Mouse (Mus musculus) frontal cortex, adult 2 months (tissue): Measurements from ENCODE around the gene Nfya. TPM values are rescaled to one million over a fixed set of nuclear protein-coding genes. Genes with fewer than 3 reads are reported as not detected.

Experiments used
- DNase-seq, 2 experiments: peaks; one replicate each; pipeline ENCODE4 v3.0.0; 2022; ENCODE audit warnings: low spot score in 1 of 2; ENCODE audit errors: extremely low spot score in 1 of 2
- polyA plus RNA-seq: library from polyadenylated mRNA; depleted of rRNA; stranded (reverse); fragments of >200 nt; gene quantifications from 2 replicates; pipeline ENCODE4 v1.2.3, GENCODE M21; 2012

Gene Nfya
- polyA plus RNA-seq, 1 experiment: 35.5 TPM

DNA sequence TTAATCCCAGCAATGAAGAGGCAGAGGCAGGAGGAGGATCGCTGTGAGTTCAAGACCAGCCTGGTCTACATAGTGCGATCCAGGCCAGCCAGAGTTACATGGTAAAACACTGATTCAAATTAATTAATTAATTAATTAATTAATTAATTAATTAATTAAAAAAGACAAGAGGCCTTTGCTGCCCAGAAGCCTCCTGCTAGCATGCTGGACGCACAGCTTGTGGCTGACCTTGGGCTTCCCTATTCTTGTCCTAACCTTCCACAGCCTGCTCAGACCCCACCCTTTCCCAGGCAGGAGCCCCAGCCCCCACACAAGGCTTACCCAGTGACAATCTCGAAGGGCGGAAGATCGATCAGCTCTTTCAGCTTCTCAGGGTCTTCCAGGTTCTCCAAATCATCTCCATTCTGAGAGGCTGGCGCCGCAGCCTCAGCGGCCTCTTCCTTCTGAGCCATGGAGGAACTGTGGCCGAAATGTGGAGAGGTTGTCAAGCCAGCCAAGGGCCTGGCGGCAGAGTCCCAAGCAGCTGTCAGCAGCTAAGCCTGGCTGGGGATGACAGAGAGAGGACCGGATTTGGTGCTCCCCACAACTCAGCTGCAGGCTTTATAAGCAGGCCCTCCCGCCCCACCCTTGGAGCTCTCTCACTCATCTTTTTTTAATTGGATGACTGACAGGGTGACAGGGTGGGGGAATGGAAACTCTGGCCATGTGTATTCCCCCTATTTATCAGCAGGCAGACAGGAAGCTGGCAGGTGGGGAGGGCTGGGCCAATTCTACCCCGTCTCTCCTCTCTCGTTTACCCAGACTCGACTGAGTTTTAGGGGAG, 22.7 kb upstream of the Nfya start, which contains the start of gene Apobec2:
Gene Apobec2 (minus strand): TSS at position 773 of the 823 bp plus-strand sequence.
- DNase-seq: no peak

DNA sequence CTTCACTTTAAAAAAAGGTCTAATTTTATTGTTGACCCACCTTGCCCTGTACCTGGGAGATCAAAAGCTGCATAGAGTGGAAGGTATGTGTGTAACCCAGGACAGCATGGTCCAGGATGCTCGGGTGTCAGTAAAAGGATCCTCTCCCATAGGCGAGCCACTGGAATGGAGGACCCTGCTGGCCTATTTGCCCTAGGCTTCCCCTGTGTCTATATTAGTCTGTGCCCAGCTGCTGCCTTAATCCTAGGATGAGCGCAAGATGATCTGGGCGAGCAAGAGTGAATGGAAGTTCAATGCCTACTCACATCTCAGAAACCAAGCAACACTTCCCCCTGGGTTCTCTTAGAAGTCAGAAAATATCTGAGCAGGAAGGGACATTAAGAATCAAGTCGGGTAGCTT, 21.3 kb upstream of the Nfya start:
- DNase-seq: no peak

GRCm38 (mm10) chr17:48430394-48430793, 20.7 kb upstream of the Nfya start:
- no peak for DNase-seq

- no peak for DNase-seq
These were observed 18.3 kb upstream of the Nfya start for GRCm38 (mm10) chr17:48427852-48428530.

DNA sequence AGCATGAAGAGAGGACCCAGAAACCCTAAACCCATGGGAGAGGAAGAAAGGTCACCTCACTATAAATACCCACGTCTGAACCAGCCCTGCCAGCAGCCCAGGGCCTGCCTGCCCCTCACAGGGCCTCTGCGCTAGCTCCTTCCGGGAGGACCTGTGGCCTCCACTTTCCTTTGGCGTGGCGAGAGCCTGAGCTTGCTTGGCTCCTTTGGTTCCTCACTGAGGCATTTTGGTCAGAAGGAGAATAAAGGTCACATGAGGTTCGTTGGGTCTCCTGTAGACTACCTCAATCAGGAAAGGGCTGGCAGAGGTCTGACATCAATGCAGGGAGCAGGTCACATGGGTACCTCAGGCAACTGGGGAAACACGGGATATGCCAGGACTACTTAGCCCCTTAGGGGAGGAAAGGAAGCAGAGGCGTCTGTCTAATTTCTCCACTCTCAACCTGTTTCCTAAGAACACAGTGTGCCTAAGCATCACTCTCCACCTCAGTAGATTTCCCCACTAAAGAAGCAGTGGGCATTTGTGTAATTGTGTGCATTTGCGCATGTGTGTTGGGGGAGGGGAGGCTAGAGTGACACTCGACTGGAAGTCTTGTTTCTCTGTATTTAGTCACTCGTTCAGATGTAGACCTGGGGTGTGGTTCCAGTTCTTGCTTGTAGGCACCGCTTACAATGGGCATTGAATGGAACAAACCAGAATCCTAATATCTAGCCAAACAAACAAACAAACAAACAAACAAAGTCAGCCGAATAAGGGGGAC, 17.5 kb upstream of the Nfya start:
- DNase-seq: no peak

DNA sequence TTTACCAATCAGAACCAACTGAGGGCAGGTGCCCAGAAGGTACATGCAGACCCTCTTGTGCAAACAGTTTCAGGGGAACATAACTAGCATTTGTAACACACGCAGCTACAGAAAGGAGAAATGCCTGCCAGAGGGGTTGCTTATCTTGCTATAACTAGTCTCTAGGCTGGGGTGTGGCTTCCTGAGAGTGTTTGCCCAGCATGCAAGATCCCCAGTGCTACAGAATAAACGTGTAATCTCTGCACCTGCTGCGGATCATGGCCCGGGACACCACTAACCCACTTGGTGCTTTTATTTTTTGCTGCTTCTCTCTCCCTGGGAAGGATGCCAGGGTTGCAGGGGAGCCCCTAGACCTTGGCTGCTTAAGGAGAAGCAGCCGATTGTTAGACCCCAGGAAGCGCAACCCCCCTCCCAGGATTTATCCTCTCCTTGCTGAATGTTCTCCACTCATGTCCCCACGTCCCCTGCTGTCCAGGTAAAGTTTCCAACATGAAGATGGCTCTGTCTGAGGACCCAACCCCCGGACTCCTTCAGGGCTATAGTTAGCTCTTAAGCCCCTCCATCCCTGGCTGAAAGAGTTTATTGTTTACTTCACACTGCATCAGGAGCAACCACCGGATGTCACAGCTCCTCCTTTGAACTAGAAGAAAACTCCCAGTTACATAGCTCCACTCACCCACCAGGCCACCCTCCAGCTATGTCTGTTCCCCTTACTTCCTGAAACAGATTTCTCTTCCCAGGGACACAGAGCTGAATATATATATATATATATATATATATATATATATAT, 16.3 kb upstream of the Nfya start:
- DNase-seq: no peak

DNA sequence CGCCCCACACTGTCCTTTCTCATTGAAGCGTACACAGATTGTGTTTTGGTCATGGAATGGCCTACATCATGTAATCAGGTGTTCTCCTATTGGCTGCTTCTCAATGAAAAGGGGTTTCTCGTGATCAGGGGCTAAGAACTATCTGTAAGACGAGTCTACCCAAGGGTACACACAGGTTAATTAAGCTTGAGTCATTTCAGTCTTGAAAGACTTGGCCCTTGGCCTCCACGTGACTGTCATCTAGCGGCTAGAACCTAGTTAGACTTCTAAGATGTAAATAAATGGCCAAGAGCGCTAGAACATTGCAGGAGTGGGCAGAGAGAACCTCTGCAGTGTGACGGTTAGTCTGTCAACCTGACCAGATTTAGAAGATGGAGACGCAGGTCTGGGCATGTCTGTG, 14.5 kb upstream of the Nfya start:
- DNase-seq: no peak

DNA sequence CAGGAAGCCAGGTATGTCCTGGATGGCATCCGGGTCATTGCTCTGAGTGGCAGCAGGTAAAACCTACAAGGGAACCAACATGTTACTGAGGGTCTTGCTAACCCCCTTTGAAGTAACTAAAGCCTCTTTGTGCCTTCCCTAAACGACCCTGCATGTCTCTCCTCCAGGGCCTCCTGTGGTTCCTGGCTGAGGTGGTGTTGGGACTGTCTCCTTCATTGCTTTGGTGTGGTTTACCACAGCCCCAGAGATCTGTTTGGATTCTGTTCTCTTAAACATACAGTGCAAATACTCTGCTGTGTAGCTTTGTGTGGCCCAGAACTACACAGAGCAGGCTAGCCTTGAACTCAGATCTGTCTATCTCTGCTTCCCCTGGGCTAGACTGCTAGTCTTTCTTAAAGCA, 9.9 kb upstream of the Nfya start:
- no peak for DNase-seq

DNA sequence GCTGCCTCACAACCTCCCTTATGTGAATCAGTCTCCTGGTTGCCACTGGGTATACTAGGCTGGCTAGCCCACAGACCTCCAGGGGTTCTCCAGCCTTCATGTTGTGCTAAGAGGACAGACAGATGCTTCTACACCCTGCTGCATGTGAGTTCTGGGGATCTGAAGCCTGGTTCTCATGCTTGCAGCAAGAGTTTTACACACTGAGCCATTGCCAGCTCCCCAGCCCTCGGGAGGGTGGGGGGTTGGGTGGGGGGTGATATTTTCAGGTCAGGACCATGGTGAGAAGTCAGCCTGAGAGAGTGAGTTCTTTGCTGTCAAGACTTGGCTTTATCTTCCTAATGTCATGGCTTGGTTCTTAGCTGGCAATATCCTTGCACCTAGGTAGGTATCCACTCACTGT, 9.1 kb upstream of the Nfya start:
- no peak for DNase-seq

GRCm38 (mm10) chr17:48418174-48418573, 8.5 kb upstream of the Nfya start:
- DNase-seq: no peak

- DNase-seq: no peak
These were observed 7.8 kb upstream of the Nfya start for GRCm38 (mm10) chr17:48417521-48417920.

GRCm38 (mm10) chr17:48416425-48417195, 6.9 kb upstream of the Nfya start:
- DNase-seq: peak in 1 of 2 experiments; percentile 77

DNA sequence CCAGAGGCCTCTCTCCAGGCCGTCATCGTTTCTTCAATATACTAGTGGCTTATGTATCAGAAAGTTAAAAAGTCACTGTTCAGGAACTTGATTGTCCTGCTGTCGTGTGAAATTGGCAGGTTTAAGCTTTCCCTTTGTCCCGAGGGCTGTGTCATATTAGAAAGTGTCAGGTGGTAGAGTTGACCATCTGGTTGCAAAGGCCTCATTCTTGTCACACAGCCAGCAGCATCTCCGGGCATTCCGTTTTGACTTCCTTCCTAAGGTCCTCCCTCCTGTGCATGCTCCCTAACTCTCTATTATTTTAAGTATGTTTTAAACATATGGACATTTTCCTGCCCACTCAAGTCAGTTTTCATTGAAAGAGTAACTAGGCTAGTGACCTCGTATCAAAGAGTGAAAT, 6.3 kb upstream of the Nfya start:
- DNase-seq: no peak

GRCm38 (mm10) chr17:48411241-48411640, 1.5 kb upstream of the Nfya start:
- DNase-seq: no peak

DNA sequence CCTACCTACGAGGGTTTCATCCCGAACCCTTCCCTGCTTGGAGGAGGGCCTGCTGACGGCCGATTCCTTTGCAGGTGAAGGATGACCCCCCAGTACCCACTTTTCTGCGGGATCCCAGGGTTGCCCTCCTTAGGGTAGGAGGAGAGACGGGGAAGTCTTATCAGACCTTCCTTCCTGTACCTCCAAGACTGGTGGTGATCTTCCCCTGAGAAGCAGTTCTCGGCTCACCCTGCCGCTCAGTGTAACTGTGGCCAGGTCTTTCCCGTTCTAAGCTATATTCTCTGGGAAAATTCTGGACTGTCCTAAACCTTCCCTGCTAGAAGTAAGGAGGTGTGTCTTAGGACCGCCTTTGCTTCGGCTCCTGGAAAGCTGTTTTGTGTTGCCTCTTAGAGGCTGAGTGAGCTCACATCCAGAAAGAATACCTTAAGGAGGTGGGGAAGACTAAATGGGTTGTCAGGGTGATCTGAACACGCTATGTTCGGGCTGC, 636 bp upstream of the Nfya start:
- no peak for DNase-seq

DNA sequence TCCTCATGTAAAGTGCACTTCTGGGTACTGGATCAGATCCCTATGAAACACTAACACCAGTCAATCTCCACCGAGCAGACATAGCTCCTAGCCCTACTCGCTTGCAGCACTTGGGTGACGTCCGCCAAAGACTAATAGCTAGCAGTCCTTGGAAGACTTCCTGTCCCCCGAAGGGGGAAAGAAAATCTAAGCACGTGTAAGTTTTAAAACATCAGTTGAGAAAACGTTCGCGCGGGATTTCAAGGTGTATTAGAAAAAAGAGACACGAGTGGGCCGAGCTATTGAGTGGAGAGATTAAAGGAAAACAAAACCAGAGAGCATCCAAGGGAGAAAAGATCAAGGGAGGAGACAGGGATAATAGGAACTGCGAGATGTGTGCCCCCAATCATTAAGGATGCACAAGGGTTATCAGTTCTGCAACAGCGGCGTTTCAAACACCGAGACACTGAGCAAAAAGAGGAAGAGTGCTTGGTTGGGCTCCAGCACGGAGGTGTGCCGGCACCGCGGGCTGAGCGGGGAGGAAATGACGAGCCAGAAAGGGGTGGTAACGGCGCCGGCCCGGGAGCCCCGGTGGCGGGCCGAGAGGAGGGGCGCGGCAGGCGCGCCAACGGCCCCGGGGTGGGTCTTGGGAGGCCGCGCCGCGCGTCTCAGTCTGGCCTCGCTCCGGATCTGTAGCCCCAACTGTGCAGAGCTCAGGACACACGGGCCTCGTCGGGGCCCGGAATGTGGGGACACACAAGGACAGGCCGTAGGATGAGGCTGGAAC, 997 bp downstream of the Nfya start:
- peak; percentile 25 to 67 for DNase-seq

- no peak for DNase-seq
These were observed 1.7 kb downstream of the Nfya start for GRCm38 (mm10) chr17:48407910-48408525.

- peak; percentile 45 to 49 for DNase-seq
These were observed 2.6 kb downstream of the Nfya start for GRCm38 (mm10) chr17:48407154-48407553.
